Mouse (Mus musculus) stomach, postnatal 0 days (tissue): Measurements from ENCODE around the gene Tspan14. TPM values are rescaled to one million over a fixed set of nuclear protein-coding genes. Genes with fewer than 3 reads are reported as not detected.

Experiments
- ATAC-seq: fragments of 200-750 bp; cut with Nextera tagmentation; 2 replicates; pipeline ENCODE4 v1.8.0; 2017; ENCODE audit not compliant: low FRiP score, low TSS enrichment
- DNase-seq: peaks from one replicate; pipeline ENCODE4 v3.0.0-alpha.2; 2016; ENCODE audit warnings: low spot score
- H3K27ac ChIP-seq: fragments of 300-500 bp; sonication (generic); replicated peaks from 2 replicates; pipeline ENCODE4 v1.5.1; 2014; ENCODE audit warnings: mild to moderate bottlenecking, control low read depth
- H3K27me3 ChIP-seq: fragments of 300-500 bp; sonication (generic); 2 replicates; pipeline ENCODE4 v1.6.1; 2014; ENCODE audit warnings: low read length; ENCODE audit not compliant: control insufficient read depth, insufficient read depth
- H3K36me3 ChIP-seq: fragments of 300-500 bp; sonication (generic); 2 replicates; pipeline ENCODE4 v1.6.1; 2014; ENCODE audit warnings: low read length, mixed read lengths; ENCODE audit not compliant: control insufficient read depth, insufficient read depth
- H3K4me1 ChIP-seq: fragments of 300-500 bp; sonication (generic); replicated peaks from 2 replicates; pipeline ENCODE4 v1.6.1; 2014; ENCODE audit warnings: antibody characterized with exemption; ENCODE audit not compliant: control insufficient read depth, insufficient read depth
- H3K4me2 ChIP-seq: fragments of 300-500 bp; sonication (generic); replicated peaks from 2 replicates; pipeline ENCODE4 v1.6.1; 2014; ENCODE audit warnings: low read depth, mild to moderate bottlenecking, control low read depth, moderate library complexity
- H3K4me3 ChIP-seq: fragments of 300-500 bp; sonication (generic); 2 replicates; pipeline ENCODE4 v1.5.1; 2014; ENCODE audit warnings: low read depth, low read length, control low read depth
- H3K9ac ChIP-seq: fragments of 300-500 bp; sonication (generic); 2 replicates; pipeline ENCODE4 v1.6.1; 2014; ENCODE audit warnings: mild to moderate bottlenecking, low read length, control low read depth, mixed read lengths
- H3K9me3 ChIP-seq: fragments of 300-500 bp; sonication (generic); 2 replicates; pipeline ENCODE4 v1.6.1; 2016; ENCODE audit warnings: low read length; ENCODE audit not compliant: control insufficient read depth
- CTCF ChIP-seq: IDR thresholded peaks from 2 replicates; pipeline ENCODE4 v1.5.1; 2016; ENCODE audit warnings: antibody characterized with exemption, low read depth, mild to moderate bottlenecking, moderate library complexity
- EP300 ChIP-seq: optimal IDR thresholded peaks from 2 replicates; pipeline ENCODE3; 2016; ENCODE audit warnings: antibody characterized with exemption
- whole genome bisulfite sequencing: fragments of 180-500 bp; shearing (Covaris S2); extraction: QIAGEN DNeasy Blood & Tissue Kit; methylation state at CpG from one replicate; pipeline ENCODE4 v1.1.7; 2014; 5-methylcytosine and 5-hydroxymethylcytosine counted together
- polyA plus RNA-seq: library from polyadenylated mRNA; unstranded; fragments of >200 nt; fragmentation: Nextera tagmentation; extraction: Ambion mirVana; gene quantifications from 2 replicates; pipeline ENCODE4 v1.2.1, GENCODE M21; 2015

Gene Tspan14
- polyA plus RNA-seq, 1 experiment from 2014 or later = 38.8 TPM

DNA sequence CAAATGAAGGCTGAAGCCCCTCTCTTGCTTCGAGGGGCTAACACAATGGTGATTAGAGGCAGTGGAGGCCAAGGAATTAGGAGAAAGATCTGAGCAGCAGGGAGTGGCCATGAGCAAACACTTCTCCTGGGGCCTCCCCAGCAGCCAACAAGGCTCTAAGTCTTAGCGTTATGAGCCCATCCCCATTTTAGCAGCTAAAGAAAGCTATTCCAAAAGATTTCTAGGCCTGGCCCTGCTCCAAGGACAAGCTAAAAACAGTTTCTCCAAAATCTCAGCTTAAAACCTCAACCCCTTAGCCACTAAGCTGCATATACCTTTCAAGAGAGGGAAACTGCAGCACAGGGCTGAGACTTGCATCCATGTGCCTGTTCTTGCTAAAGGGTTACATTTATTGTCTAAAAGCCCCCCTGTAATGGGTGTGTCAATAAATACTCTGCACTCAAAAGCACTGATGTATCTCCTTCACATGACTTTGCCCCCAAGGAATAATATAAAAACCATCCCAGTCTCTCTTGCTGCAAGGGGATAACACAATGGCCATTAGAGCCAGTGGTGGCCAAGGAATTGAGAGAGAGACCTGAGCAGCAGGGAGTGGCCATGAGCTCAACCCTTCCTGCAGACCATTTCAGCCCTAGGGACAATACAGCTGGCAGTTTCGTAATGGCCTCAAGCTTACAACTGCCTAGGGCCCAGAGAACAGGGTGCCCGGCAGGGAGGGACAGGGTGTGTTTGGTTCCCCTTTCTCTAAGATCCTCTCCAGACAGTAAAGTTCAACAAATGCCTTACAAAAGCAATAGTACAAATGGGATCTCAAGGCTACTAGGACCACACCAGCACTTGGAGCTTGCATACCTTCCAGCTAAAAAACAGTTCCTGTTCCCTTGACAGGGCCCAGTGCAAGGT, 8.3 kb downstream of the Tspan14 start:
- peak; percentile 15; the same call in 1 of the 2 replicates for ATAC-seq

DNA sequence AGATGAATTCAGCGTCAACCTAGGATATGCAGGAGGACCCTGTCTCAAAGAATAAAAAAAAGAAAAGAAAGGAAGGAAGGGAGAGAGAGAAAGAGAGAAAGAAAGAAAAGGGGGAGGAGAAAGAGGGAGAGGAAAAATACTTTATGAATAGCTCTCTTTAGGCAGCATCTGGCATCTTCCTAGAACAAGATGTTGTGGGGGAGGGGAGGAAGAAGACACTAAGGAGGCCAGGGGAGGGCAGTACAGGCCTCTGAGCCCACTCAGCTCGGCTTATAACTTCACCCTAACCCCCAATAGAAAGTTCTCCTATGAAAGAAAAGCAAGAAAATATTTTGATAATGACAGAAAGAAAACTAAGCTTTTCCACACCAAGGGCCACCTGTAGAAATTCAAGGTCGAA, 9.0 kb downstream of the Tspan14 start:
- TF ChIP-seq CTCF (peak; percentile 27), EP300 (no peak)
- Histone ChIP-seq H3K27me3 (no peaks in the 10 kb centered on the region), H3K4me2 (no peak overlapping the region; the same call in 1 of the 2 replicates), H3K4me1 (peaks cover 29% of the 10 kb centered on the region), H3K36me3 (no peaks in the 10 kb centered on the region), H3K9me3 (no peaks in the 10 kb centered on the region), H3K4me3 (no peak overlapping the region), H3K27ac (peak overlapping the region; percentile 83), H3K9ac (no peak overlapping the region)
- 49% methylated on average over 3 of the region's 3 CpGs for WGBS
- ATAC-seq (no peak), DNase-seq (no peak)

More for the DNA sequence above, 8.3 kb downstream of the Tspan14 start:
- Histone ChIP-seq H3K27ac (peak overlapping the region; percentile 83), H3K4me1 (peaks cover 29% of the 10 kb centered on the region), H3K36me3 (no peaks in the 10 kb centered on the region), H3K9me3 (no peaks in the 10 kb centered on the region), H3K27me3 (no peaks in the 10 kb centered on the region), H3K9ac (no peak overlapping the region), H3K4me3 (no peak overlapping the region), H3K4me2 (no peak overlapping the region; the same call in 1 of the 2 replicates)
- WGBS = 23% methylated on average over 4 of the region's 4 CpGs
- TF ChIP-seq CTCF (no peak), EP300 (no peak)
- no peak for DNase-seq

DNA sequence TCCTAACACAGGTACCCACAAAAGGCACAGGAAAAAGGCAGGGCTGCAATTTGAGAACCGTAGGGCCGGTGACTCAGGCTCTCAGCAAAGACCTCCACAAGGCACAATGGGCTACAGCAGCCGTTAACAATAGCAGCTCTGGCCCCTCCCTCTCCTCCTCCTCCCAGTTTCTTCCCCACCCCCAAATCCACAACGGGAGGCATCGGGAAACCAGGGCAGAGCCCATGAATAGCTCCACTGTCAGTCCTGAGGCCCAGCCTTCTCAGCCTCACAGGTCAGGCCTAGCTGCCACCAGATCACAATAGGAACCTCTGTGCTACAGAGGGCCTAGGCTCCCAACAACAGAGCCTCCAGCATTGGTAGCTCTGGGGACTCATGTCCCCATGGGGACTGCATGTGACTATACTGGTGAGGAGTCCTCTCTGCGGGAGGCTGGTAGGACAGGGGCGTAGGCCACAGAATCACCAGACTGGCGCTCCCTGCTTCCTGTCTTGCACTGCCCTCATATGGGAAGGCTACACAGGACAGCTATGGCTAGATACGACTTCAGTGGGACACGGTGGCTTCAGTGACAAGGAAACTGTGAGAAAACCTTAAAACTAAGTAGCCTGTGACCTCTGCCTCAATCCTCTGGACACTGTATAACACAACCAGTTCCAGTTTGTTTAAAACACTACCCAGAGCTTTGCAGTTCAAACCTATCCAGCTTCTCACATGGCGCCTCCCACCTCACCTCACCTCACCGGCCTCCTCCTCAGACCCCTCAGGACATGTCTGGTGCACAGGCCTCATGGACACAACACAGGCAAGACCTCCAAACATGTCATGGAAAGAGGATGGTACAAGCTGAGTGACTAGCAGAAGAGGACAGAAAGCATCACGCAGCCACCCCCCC, 10.1 kb downstream of the Tspan14 start:
- WGBS = 27% methylated on average over 13 of the region's 13 CpGs
- ATAC-seq (peak; percentile 81), DNase-seq (peak; percentile 63)
- TF ChIP-seq EP300 = no peak
- TF ChIP-seq CTCF = peak; percentile 61
- H3K4me3 ChIP-seq = no peak overlapping the region
- no peaks in the 10 kb centered on the region for H3K36me3 ChIP-seq
- H3K27me3 ChIP-seq = no peaks in the 10 kb centered on the region
- 0 out of 2 replicates have a peak overlapping the region, but pooled peaks have one; percentile 18 for H3K9ac ChIP-seq
- no peaks in the 10 kb centered on the region for H3K9me3 ChIP-seq
- peak overlapping the region; percentile 11; the same call in 1 of the 2 replicates for H3K4me2 ChIP-seq
- H3K4me1 ChIP-seq = peaks cover 29% of the 10 kb centered on the region
- H3K27ac ChIP-seq = peak overlapping the region; percentile 88

DNA sequence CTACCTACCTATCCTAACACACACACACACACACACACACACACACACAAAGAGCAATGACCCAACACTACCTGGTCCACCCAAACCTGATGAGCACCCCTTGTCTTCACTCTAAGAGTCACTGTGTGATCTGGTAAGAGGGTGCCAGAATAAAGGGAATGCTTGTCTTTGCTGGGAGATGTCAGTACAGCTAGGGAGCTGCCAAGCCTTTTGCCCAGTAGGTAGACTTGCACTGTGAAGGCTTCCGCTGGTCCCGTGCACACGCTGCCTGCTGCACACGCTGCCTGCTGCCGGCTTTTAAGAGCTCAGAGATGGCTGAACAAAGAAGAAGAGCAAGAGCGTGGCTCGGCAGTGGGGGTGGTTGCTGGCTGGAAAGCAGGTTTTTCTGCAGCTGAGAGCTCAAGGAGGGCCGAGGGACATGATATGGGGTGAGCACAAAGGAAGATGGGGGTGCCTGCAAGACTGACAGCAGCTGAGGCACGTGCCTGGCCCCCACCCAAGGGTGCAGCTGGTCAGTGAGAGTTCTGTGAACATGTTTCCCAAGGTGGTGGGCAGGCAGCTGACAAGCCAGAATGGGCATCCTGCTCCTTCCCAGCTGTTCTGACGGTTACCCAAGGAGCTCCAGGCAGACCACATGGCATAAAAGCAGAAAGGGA, 10.9 kb downstream of the Tspan14 start:
- TF ChIP-seq CTCF (no peak), EP300 (no peak)
- Histone ChIP-seq H3K9me3 (no peaks in the 10 kb centered on the region), H3K4me2 (peak overlapping the region; percentile 11; the same call in 1 of the 2 replicates), H3K4me3 (no peak overlapping the region), H3K36me3 (no peaks in the 10 kb centered on the region), H3K27me3 (no peaks in the 10 kb centered on the region), H3K9ac (no peak overlapping the region), H3K4me1 (peaks cover 29% of the 10 kb centered on the region), H3K27ac (peak overlapping the region; percentile 88)
- WGBS = 24% methylated on average over 10 of the region's 10 CpGs
- DNase-seq (no peak), ATAC-seq (no peak)

DNA sequence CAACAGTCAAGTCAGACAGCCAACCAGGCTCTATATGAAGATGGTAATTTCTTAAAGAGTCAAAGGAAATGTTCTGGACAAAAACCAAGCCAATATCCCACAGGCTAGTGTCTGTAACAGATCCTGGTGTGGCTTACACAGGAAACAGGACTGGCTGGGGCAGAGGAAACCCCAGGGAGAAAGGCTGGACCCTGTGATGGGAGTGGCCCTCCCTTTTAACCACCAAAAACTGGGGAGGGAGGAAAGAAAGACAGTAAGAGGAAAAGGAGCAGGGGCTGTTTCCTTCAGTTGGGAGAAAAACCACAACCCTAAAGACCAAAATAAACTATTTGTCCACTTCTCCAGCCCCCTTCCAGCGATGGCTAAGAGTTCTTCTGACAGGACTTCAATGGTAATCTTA, 11.5 kb downstream of the Tspan14 start:
- Histone ChIP-seq H3K27ac (peak overlapping the region; percentile 88; the same call in 1 of the 2 replicates), H3K9me3 (no peaks in the 10 kb centered on the region), H3K4me3 (no peak overlapping the region), H3K36me3 (no peaks in the 10 kb centered on the region), H3K4me2 (no peak overlapping the region), H3K27me3 (no peaks in the 10 kb centered on the region), H3K9ac (peak overlapping the region; percentile 23; the same call in 1 of the 2 replicates), H3K4me1 (peaks cover 27% of the 10 kb centered on the region)
- 62% methylated on average over 1 of the region's 1 CpGs for WGBS
- ATAC-seq (no peak), DNase-seq (no peak)
- TF ChIP-seq EP300 = no peak
- TF ChIP-seq CTCF = no peak
